Mouse (Mus musculus): ENCODE measurements around the gene Fundc1. TPM values are rescaled to one million over a fixed set of nuclear protein-coding genes. Genes with fewer than 3 reads are reported as not detected.

Gene Fundc1
- polyA plus RNA-seq, 1 experiment from 2014 or later: 38.1 TPM

- H3K36me3 ChIP-seq (ENCODE audit: control insufficient read depth, insufficient read depth, low read length): no peaks in the 10 kb centered on the region
- H3K4me2 ChIP-seq: no peak overlapping the region
- no peak overlapping the region for H3K27ac ChIP-seq (ENCODE audit: low read depth, low read length)
- no peak overlapping the region for H3K4me3 ChIP-seq (ENCODE audit: low read depth, low read length)
- no peaks in the 10 kb centered on the region for H3K27me3 ChIP-seq (ENCODE audit: control insufficient read depth, insufficient read depth, low read length)
- H3K9ac ChIP-seq (ENCODE audit: low read depth, low read length): no peak overlapping the region
- no peaks in the 10 kb centered on the region for H3K9me3 ChIP-seq (replicated peaks; ENCODE audit: control insufficient read depth, low read length)
- no peak for ATAC-seq (replicated peaks; ENCODE audit: insufficient number of reproducible peaks, low FRiP score, low TSS enrichment)
- no peaks in the 10 kb centered on the region for H3K4me1 ChIP-seq (ENCODE audit: control insufficient read depth, insufficient read depth, low read length)
Observed at GRCm38 (mm10) chrX:17520086-17520485, 52.0 kb downstream of the Fundc1 start.

- Histone ChIP-seq H3K27ac (ENCODE audit: low read depth, low read length) (no peak overlapping the region), H3K36me3 (ENCODE audit: control insufficient read depth, insufficient read depth, low read length) (no peaks in the 10 kb centered on the region), H3K4me1 (ENCODE audit: control insufficient read depth, insufficient read depth, low read length) (no peaks in the 10 kb centered on the region), H3K9me3 (replicated peaks; ENCODE audit: control insufficient read depth, low read length) (no peaks in the 10 kb centered on the region), H3K27me3 (ENCODE audit: control insufficient read depth, insufficient read depth, low read length) (no peaks in the 10 kb centered on the region), H3K4me2 (no peak overlapping the region), H3K9ac (ENCODE audit: low read depth, low read length) (no peak overlapping the region), H3K4me3 (ENCODE audit: low read depth, low read length) (no peak overlapping the region)
- WGBS (ENCODE audit: insufficient replicate concordance): 51% methylated on average over 3 of the region's 3 CpGs
- no peak for ATAC-seq (replicated peaks; ENCODE audit: insufficient number of reproducible peaks, low FRiP score, low TSS enrichment)
Observed at GRCm38 (mm10) chrX:17514012-17514411, 58.1 kb downstream of the Fundc1 start.

- no peaks in the 10 kb centered on the region for H3K36me3 ChIP-seq (ENCODE audit: control insufficient read depth, insufficient read depth, low read length)
- no peaks in the 10 kb centered on the region for H3K9me3 ChIP-seq (replicated peaks; ENCODE audit: control insufficient read depth, low read length)
- no peak for ATAC-seq (replicated peaks; ENCODE audit: insufficient number of reproducible peaks, low FRiP score, low TSS enrichment)
- no peaks in the 10 kb centered on the region for H3K4me1 ChIP-seq (ENCODE audit: control insufficient read depth, insufficient read depth, low read length)
- WGBS (ENCODE audit: insufficient replicate concordance): 54% methylated on average over 3 of the region's 3 CpGs
- no peak overlapping the region for H3K9ac ChIP-seq (ENCODE audit: low read depth, low read length)
- H3K4me3 ChIP-seq (ENCODE audit: low read depth, low read length): no peak overlapping the region
- H3K27me3 ChIP-seq (ENCODE audit: control insufficient read depth, insufficient read depth, low read length): no peaks in the 10 kb centered on the region
- H3K27ac ChIP-seq (ENCODE audit: low read depth, low read length): no peak overlapping the region
- H3K4me2 ChIP-seq: no peak overlapping the region
Observed at GRCm38 (mm10) chrX:17512021-17512602, 60.0 kb downstream of the Fundc1 start.

Measured in heart, embryonic 11.5 days (tissue).